Mouse (Mus musculus): ENCODE results near the gene Gm10135. TPM values are rescaled to one million over a fixed set of nuclear protein-coding genes. Genes with fewer than 3 reads are reported as not detected.

The Gm10135 gene
- total and polyA plus RNA-seq, 3 experiments: not detected

GRCm38 (mm10) chr5:72972435-72972834 is 2.1 kb downstream of the Gm10135 start:
- Histone ChIP-seq H3K4me3 (ENCODE audit: low read depth, low read length) (no peak overlapping the region), H3K4me1 (ENCODE audit: insufficient read depth, low read depth, low read length) (no peaks in the 10 kb centered on the region), H3K36me3 (replicated peaks) (peaks cover 78% of the 10 kb centered on the region), H3K9me3 (replicated peaks) (no peaks in the 10 kb centered on the region), H3K27me3 (ENCODE audit: insufficient read depth, low read length) (no peaks in the 10 kb centered on the region)
- no peak for ATAC-seq (ENCODE audit: extremely low read depth, insufficient number of reproducible peaks, low FRiP score, poor library complexity, severe bottlenecking)
- no peak for DNase-seq (ENCODE audit: low spot score)
- TF ChIP-seq TAL1 (conservative IDR thresholded peaks at IDR 0.05; ENCODE audit: low read depth, low read length) (no peak), GATA2 (IDR thresholded peaks at IDR 0.05; ENCODE audit: borderline replicate concordance, low read depth, low read length) (no peak), CTCF (IDR thresholded peaks at IDR 0.05; ENCODE audit: low read depth, low read length) (no peak), GATA1 (IDR thresholded peaks at IDR 0.05; ENCODE audit: borderline replicate concordance, low read length) (no peak), POLR2AphosphoS5 (IDR thresholded peaks at IDR 0.05; ENCODE audit: insufficient replicate concordance, low read depth, low read length) (no peak)

DNA sequence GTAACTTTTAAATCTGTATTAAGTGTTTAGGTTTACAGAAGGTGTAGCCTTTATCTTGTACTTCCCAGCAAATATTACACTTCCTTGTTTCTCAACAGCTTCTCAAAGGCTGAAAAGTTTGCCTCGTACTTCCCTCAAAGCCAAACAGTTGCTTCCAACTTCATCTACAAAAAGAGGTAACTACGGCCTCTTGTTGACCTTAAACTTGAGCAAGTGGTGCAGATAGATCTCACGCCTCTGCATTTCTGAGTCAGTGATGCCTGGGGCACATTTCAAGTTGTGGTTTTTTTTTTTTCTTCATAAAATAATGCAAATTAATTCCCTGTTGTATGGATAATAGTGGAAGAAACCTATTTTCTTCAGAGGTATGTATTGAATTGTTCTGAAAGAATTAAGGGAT is 8.8 kb downstream of the Gm10135 start:
- H3K9me3 ChIP-seq (replicated peaks): no peaks in the 10 kb centered on the region
- no peak for DNase-seq (ENCODE audit: low spot score)
- no peak for ATAC-seq (ENCODE audit: extremely low read depth, insufficient number of reproducible peaks, low FRiP score, poor library complexity, severe bottlenecking)
- H3K4me3 ChIP-seq (ENCODE audit: low read depth, low read length): no peak overlapping the region
- H3K36me3 ChIP-seq (replicated peaks): peaks cover 48% of the 10 kb centered on the region
- no peaks in the 10 kb centered on the region for H3K27me3 ChIP-seq (ENCODE audit: insufficient read depth, low read length)
- no peaks in the 10 kb centered on the region for H3K4me1 ChIP-seq (ENCODE audit: insufficient read depth, low read depth, low read length)
- TF ChIP-seq CTCF (IDR thresholded peaks at IDR 0.05; ENCODE audit: low read depth, low read length): no peak

DNA sequence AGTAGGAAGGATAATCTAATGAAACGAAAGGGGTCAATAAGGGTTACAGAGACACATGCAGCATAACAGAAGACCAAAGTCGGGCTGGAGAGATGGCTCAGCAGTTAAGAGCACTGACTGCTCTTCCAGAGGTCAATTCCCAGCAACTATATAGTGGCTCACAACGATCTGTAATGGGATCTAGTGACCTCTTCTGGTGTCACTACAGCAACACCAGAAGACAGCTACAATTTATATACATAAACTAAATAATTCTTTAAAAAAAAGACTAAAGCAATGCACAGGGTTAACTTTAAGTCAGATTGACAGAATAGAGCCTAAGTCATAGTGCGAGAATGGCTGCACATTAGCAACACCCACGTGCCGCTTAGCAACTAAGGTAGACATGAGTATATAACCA is 14.4 kb downstream of the Gm10135 start:
- ATAC-seq (ENCODE audit: extremely low read depth, insufficient number of reproducible peaks, low FRiP score, poor library complexity, severe bottlenecking) (no peak), DNase-seq (ENCODE audit: low spot score) (no peak)
- no peak overlapping the region for H3K4me3 ChIP-seq (ENCODE audit: low read depth, low read length)
- H3K9me3 ChIP-seq (replicated peaks): no peaks in the 10 kb centered on the region
- H3K4me1 ChIP-seq (ENCODE audit: insufficient read depth, low read depth, low read length): no peaks in the 10 kb centered on the region
- TF ChIP-seq POLR2AphosphoS5 (IDR thresholded peaks at IDR 0.05; ENCODE audit: insufficient replicate concordance, low read depth, low read length): no peak
- TF ChIP-seq GATA2 (IDR thresholded peaks at IDR 0.05; ENCODE audit: borderline replicate concordance, low read depth, low read length): no peak
- no peak for TF ChIP-seq TAL1 (conservative IDR thresholded peaks at IDR 0.05; ENCODE audit: low read depth, low read length)
- TF ChIP-seq CTCF (IDR thresholded peaks at IDR 0.05; ENCODE audit: low read depth, low read length): no peak
- TF ChIP-seq GATA1 (IDR thresholded peaks at IDR 0.05; ENCODE audit: borderline replicate concordance, low read length): no peak
- peaks cover 38% of the 10 kb centered on the region for H3K36me3 ChIP-seq (replicated peaks)
- no peaks in the 10 kb centered on the region for H3K27me3 ChIP-seq (ENCODE audit: insufficient read depth, low read length)

GRCm38 (mm10) chr5:72957281-72957680 is 17.2 kb downstream of the Gm10135 start:
- ATAC-seq (ENCODE audit: extremely low read depth, insufficient number of reproducible peaks, low FRiP score, poor library complexity, severe bottlenecking) (no peak), DNase-seq (ENCODE audit: low spot score) (no peak)
- peaks cover 34% of the 10 kb centered on the region for H3K36me3 ChIP-seq (replicated peaks)
- no peaks in the 10 kb centered on the region for H3K9me3 ChIP-seq (replicated peaks)
- H3K4me1 ChIP-seq (ENCODE audit: insufficient read depth, low read depth, low read length): no peaks in the 10 kb centered on the region
- no peaks in the 10 kb centered on the region for H3K27me3 ChIP-seq (ENCODE audit: insufficient read depth, low read length)
- no peak for TF ChIP-seq GATA2 (IDR thresholded peaks at IDR 0.05; ENCODE audit: borderline replicate concordance, low read depth, low read length)
- no peak for TF ChIP-seq POLR2AphosphoS5 (IDR thresholded peaks at IDR 0.05; ENCODE audit: insufficient replicate concordance, low read depth, low read length)
- TF ChIP-seq TAL1 (conservative IDR thresholded peaks at IDR 0.05; ENCODE audit: low read depth, low read length): no peak
- no peak for TF ChIP-seq CTCF (IDR thresholded peaks at IDR 0.05; ENCODE audit: low read depth, low read length)
- H3K4me3 ChIP-seq (ENCODE audit: low read depth, low read length): no peak overlapping the region

- DNase-seq (ENCODE audit: low spot score): no peak
- Histone ChIP-seq H3K36me3 (replicated peaks) (peaks cover 36% of the 10 kb centered on the region), H3K9me3 (replicated peaks) (no peaks in the 10 kb centered on the region), H3K4me3 (ENCODE audit: low read depth, low read length) (no peak overlapping the region), H3K27me3 (ENCODE audit: insufficient read depth, low read length) (no peaks in the 10 kb centered on the region), H3K4me1 (ENCODE audit: insufficient read depth, low read depth, low read length) (no peaks in the 10 kb centered on the region)
- no peak for ATAC-seq (ENCODE audit: extremely low read depth, insufficient number of reproducible peaks, low FRiP score, poor library complexity, severe bottlenecking)
- TF ChIP-seq GATA1 (IDR thresholded peaks at IDR 0.05; ENCODE audit: borderline replicate concordance, low read length): no peak
- no peak for TF ChIP-seq CTCF (IDR thresholded peaks at IDR 0.05; ENCODE audit: low read depth, low read length)
- no peak for TF ChIP-seq POLR2AphosphoS5 (IDR thresholded peaks at IDR 0.05; ENCODE audit: insufficient replicate concordance, low read depth, low read length)
- no peak for TF ChIP-seq GATA2 (IDR thresholded peaks at IDR 0.05; ENCODE audit: borderline replicate concordance, low read depth, low read length)
- no peak for TF ChIP-seq TAL1 (conservative IDR thresholded peaks at IDR 0.05; ENCODE audit: low read depth, low read length)
These were observed 20.4 kb downstream of the Gm10135 start for GRCm38 (mm10) chr5:72953996-72954604.

- DNase-seq (ENCODE audit: low spot score) (no peak), ATAC-seq (ENCODE audit: extremely low read depth, insufficient number of reproducible peaks, low FRiP score, poor library complexity, severe bottlenecking) (no peak)
- TF ChIP-seq GATA2 (IDR thresholded peaks at IDR 0.05; ENCODE audit: borderline replicate concordance, low read depth, low read length) (no peak), GATA1 (IDR thresholded peaks at IDR 0.05; ENCODE audit: borderline replicate concordance, low read length) (no peak), TAL1 (conservative IDR thresholded peaks at IDR 0.05; ENCODE audit: low read depth, low read length) (no peak), POLR2AphosphoS5 (IDR thresholded peaks at IDR 0.05; ENCODE audit: insufficient replicate concordance, low read depth, low read length) (no peak), CTCF (IDR thresholded peaks at IDR 0.05; ENCODE audit: low read depth, low read length) (no peak)
- no peaks in the 10 kb centered on the region for H3K27me3 ChIP-seq (ENCODE audit: insufficient read depth, low read length)
- H3K9me3 ChIP-seq (replicated peaks): no peaks in the 10 kb centered on the region
- H3K4me3 ChIP-seq (ENCODE audit: low read depth, low read length): no peak overlapping the region
- peaks cover 39% of the 10 kb centered on the region for H3K36me3 ChIP-seq (replicated peaks)
- no peaks in the 10 kb centered on the region for H3K4me1 ChIP-seq (ENCODE audit: insufficient read depth, low read depth, low read length)
These were observed 24.2 kb downstream of the Gm10135 start for GRCm38 (mm10) chr5:72950252-72950651.

Data from G1E (cell line).